Mouse (Mus musculus) C2C12 (cell line): ENCODE measurements around the gene Faf1.

Experiments used
- CEBPB ChIP-seq: IDR thresholded peaks from one replicate; pipeline ENCODE4 v1.6.1; 2011; ENCODE audit warnings: low read depth, mild to moderate bottlenecking, control low read depth, moderate library complexity
- CTCF ChIP-seq: IDR thresholded peaks from one replicate; pipeline ENCODE4 v1.5.1; 2011; ENCODE audit not compliant: control insufficient read depth, insufficient read depth, insufficient read length
- FOSL1 ChIP-seq: IDR thresholded peaks from one replicate; pipeline ENCODE4 v1.8.0; 2011; ENCODE audit warnings: mild to moderate bottlenecking, low read length; ENCODE audit not compliant: poor library complexity, insufficient read depth, severe bottlenecking
- MYOG ChIP-seq: IDR thresholded peaks from one replicate; pipeline ENCODE4 v1.6.1; 2011; ENCODE audit not compliant: control insufficient read depth, insufficient read length; ENCODE audit errors: extremely low read depth

DNA sequence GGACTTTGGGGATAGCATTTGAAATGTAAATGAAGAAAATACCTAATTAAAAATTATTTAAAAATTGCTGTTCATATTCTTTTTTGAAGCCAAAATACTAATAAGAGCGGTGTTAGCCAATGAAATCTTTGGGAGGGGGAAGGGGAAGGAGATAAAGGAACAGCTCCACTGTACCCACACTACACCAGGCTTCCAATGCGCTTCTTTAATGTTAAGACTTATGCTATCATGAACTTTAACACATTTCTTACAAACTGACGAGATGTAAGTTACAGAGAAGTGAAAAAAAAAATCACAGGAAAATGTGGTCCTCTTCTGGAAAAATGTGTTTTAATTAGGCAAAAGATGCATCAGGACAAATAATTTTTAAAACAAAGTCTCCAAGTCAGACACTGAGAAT is 15.8 kb upstream of the Faf1 start:
- TF ChIP-seq CTCF (no peak), FOSL1 (no peak), CEBPB (no peak), MYOG (no peak)
